Mouse (Mus musculus) subcutaneous adipose tissue, adult 2 months (tissue): ENCODE measurements around the gene Plppr1. TPM values are rescaled to one million over a fixed set of nuclear protein-coding genes. Genes with fewer than 3 reads are reported as not detected.

ENCODE experiments used
- polyA plus RNA-seq: library from polyadenylated mRNA; depleted of rRNA; stranded (reverse); fragments of >200 nt; gene quantifications from 2 replicates; pipeline ENCODE4 v1.2.3, GENCODE M21; 2012; ENCODE audit warnings: low replicate concordance; rRNA removed

Gene Plppr1
- 0.24 TPM in 1 of 2 replicates, not detected in the other for polyA plus RNA-seq

GRCm38 (mm10) chr4:49059021-49059401 lies at the start of gene Plppr1:
Gene Plppr1 (plus strand): TSS chr4:49059273.

